Mouse (Mus musculus) C2C12 (cell line): ENCODE data around the gene Upp2. TPM values are rescaled to one million over a fixed set of nuclear protein-coding genes. Genes with fewer than 3 reads are reported as not detected.

Source experiments
- H3K27me3 ChIP-seq: one replicate; pipeline ENCODE4 v1.6.1; 2011; ENCODE audit not compliant: control insufficient read depth, insufficient read depth, insufficient read length
- H3K36me3 ChIP-seq: one replicate; pipeline ENCODE4 v1.6.1; 2011; ENCODE audit not compliant: control insufficient read depth, insufficient read depth
- H3K4me3 ChIP-seq: one replicate; pipeline ENCODE4 v1.5.1; 2011; ENCODE audit warnings: mild to moderate bottlenecking, control low read depth; ENCODE audit not compliant: poor library complexity, insufficient read depth, severe bottlenecking
- H3K79me2 ChIP-seq: one replicate; pipeline ENCODE4 v1.6.1; 2011; ENCODE audit not compliant: control insufficient read depth, insufficient read depth
- H3K79me3 ChIP-seq: one replicate; pipeline ENCODE4 v1.6.1; 2011; ENCODE audit warnings: low read depth, control low read depth
- H3ac ChIP-seq: one replicate; pipeline ENCODE3; 2011; ENCODE audit warnings: low read depth; ENCODE audit not compliant: control insufficient read depth, insufficient read length
- CEBPB ChIP-seq: IDR thresholded peaks from one replicate; pipeline ENCODE4 v1.6.1; 2011; ENCODE audit warnings: low read depth, mild to moderate bottlenecking, control low read depth, moderate library complexity
- CTCF ChIP-seq: IDR thresholded peaks from one replicate; pipeline ENCODE4 v1.5.1; 2011; ENCODE audit not compliant: control insufficient read depth, insufficient read depth, insufficient read length
- FOSL1 ChIP-seq: IDR thresholded peaks from one replicate; pipeline ENCODE4 v1.8.0; 2011; ENCODE audit warnings: mild to moderate bottlenecking, low read length; ENCODE audit not compliant: poor library complexity, insufficient read depth, severe bottlenecking
- MAX ChIP-seq: IDR thresholded peaks from one replicate; pipeline ENCODE4 v1.6.1; 2011; ENCODE audit warnings: mild to moderate bottlenecking, control low read depth
- MYOD1 ChIP-seq: IDR thresholded peaks from one replicate; pipeline ENCODE4 v1.6.1; 2011; ENCODE audit warnings: low read depth; ENCODE audit not compliant: control insufficient read depth, insufficient read length
- MYOG ChIP-seq: IDR thresholded peaks from one replicate; pipeline ENCODE4 v1.6.1; 2011; ENCODE audit not compliant: control insufficient read depth, insufficient read length; ENCODE audit errors: extremely low read depth
- USF1 ChIP-seq: IDR thresholded peaks from one replicate; pipeline ENCODE4 v1.6.1; 2011; ENCODE audit warnings: low read depth, mild to moderate bottlenecking, control low read depth, moderate library complexity
- polyA plus RNA-seq: library from polyadenylated mRNA; unstranded; fragments of >200 nt; fragmentation: generic; extraction: Trizol; gene quantifications from one replicate; pipeline ENCODE4 v1.2.1, GENCODE M21; 2012; ENCODE audit warnings: missing spikeins

The Upp2 gene
- polyA plus RNA-seq, 1 experiment = 7.3 TPM

DNA sequence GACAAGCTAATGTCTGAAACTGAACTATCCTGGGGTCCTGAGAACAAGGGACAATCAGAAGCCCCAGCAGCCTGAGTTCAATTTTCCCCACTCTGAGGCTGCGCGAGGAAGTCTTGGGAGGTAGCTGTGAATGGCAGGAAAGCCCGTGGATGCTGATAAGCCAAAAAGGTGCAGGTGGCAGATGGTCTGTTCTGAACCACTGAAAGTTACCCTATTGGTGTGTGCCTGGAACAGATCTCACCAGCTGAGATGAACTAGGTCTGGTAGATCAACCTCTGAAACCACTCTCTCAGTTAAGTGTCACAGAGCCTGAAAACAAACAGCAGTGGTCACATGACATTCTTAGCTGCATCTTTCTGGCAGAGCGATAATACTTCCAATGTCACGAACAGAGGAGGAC lies 232.5 kb downstream of the Upp2 start:
- no peaks in the 10 kb centered on the region for H3K79me3 ChIP-seq
- no peaks in the 10 kb centered on the region for H3K27me3 ChIP-seq
- TF ChIP-seq CEBPB (no peak), MYOG (no peak), USF1 (no peak), FOSL1 (no peak), MAX (no peak), CTCF (no peak), MYOD1 (no peak)
- H3K4me3 ChIP-seq = no peak overlapping the region
- no peaks in the 10 kb centered on the region for H3K36me3 ChIP-seq
- no peaks in the 10 kb centered on the region for H3K79me2 ChIP-seq
- no peak overlapping the region for H3ac ChIP-seq

DNA sequence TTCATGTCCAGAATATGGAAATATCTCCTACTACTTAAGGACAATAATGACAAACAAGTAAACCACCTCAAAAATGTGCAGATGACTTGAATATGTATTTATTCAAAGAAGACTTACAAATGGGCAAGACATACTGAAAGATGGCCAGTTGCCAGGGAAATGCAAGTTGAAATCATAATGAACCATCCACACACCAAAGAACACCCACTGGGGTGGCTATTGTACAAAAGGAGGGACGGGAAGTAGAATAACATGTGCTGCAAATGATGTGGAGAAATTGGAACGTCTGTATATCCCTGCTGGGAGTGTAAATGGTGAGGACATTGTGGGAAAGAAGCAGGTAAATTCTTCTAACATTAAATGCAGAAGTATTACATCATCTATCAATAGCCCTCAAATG lies 245.8 kb downstream of the Upp2 start:
- H3K36me3 ChIP-seq = no peaks in the 10 kb centered on the region
- no peaks in the 10 kb centered on the region for H3K79me2 ChIP-seq
- no peaks in the 10 kb centered on the region for H3K27me3 ChIP-seq
- H3K4me3 ChIP-seq = no peak overlapping the region
- no peaks in the 10 kb centered on the region for H3K79me3 ChIP-seq
- no peak overlapping the region for H3ac ChIP-seq
- TF ChIP-seq USF1 (no peak), CTCF (no peak), MYOD1 (no peak), MAX (no peak), FOSL1 (no peak), MYOG (no peak), CEBPB (no peak)

DNA sequence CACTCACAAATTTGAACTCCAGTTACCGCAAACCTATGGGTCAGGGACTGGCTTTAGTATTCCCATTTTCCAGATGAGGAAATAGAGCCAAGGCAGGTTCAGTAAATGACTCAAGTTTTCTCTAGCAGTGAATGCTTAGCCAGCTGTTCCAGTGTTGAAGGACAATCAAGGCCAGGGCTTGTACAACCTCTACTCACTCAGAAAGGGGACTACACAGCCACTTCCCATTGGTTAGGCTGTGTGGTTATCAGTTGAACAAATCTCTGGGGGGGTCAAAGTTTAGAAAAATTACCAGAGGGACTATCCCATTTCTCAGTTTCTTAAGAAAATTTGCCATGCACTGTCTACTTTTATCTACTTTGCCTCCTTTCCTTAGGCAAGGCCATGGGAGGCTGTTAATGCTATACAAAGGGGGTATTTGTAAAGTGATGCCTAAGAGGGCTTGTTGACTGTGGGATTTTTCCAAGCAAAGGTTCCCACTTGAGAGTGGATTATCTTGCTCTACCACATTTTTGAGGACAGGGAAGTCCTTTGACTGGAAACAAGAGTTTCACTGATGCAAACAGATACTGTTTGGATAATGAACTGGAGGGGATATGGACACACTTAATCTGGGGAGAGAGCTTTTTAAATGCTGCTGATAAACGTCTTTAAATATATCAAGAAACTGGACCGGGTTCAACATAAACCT lies 262.0 kb downstream of the Upp2 start:
- Histone ChIP-seq H3K79me2 (no peaks in the 10 kb centered on the region), H3K4me3 (no peak overlapping the region), H3K36me3 (no peaks in the 10 kb centered on the region), H3ac (no peak overlapping the region), H3K79me3 (no peaks in the 10 kb centered on the region), H3K27me3 (peaks cover 7% of the 10 kb centered on the region)
- TF ChIP-seq FOSL1 (no peak), MAX (no peak), USF1 (no peak), MYOG (no peak), CTCF (no peak), MYOD1 (no peak), CEBPB (no peak)

DNA sequence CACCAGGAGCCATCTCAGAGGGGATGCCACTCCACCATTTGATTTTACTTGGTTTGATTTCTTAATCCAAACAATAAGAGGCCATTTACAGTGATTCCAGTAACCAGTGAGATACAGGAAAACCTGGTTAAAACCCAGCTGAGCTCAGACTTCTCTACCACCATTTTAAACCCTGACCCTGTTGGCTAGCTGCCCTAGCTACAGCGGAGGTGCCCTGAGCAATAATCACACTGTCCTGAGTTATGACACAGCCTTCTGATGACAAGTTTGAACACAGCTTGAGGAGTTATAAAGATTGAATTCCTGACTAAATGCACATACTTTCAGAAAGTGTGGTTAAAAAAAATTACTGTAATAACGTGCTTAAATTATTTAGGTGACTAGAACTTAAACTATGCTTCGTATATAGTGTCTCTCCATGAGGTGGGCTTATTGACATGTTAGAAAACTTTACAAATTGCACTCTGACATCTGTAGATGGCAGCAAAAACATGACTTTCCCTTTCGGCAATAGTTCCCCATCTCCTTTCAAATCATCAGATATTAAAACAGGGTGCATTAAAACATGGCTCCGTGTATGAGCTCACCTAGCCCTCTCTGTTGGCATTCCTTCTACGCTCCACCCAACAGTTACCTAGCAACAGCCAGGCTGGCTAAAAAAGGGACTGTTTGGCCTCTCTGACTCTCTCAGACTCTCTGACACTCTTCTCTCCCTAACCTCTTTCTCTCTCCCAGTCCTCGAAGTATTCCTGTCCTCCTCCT lies 263.1 kb downstream of the Upp2 start:
- no peak for TF ChIP-seq CEBPB
- TF ChIP-seq MAX = no peak
- TF ChIP-seq USF1 = no peak
- TF ChIP-seq MYOD1 = no peak
- no peak for TF ChIP-seq CTCF
- TF ChIP-seq MYOG = no peak
- no peak for TF ChIP-seq FOSL1
- no peaks in the 10 kb centered on the region for H3K79me2 ChIP-seq
- no peak overlapping the region for H3ac ChIP-seq
- no peaks in the 10 kb centered on the region for H3K79me3 ChIP-seq
- H3K4me3 ChIP-seq = no peak overlapping the region
- no peaks in the 10 kb centered on the region for H3K36me3 ChIP-seq
- H3K27me3 ChIP-seq = peaks cover 7% of the 10 kb centered on the region

DNA sequence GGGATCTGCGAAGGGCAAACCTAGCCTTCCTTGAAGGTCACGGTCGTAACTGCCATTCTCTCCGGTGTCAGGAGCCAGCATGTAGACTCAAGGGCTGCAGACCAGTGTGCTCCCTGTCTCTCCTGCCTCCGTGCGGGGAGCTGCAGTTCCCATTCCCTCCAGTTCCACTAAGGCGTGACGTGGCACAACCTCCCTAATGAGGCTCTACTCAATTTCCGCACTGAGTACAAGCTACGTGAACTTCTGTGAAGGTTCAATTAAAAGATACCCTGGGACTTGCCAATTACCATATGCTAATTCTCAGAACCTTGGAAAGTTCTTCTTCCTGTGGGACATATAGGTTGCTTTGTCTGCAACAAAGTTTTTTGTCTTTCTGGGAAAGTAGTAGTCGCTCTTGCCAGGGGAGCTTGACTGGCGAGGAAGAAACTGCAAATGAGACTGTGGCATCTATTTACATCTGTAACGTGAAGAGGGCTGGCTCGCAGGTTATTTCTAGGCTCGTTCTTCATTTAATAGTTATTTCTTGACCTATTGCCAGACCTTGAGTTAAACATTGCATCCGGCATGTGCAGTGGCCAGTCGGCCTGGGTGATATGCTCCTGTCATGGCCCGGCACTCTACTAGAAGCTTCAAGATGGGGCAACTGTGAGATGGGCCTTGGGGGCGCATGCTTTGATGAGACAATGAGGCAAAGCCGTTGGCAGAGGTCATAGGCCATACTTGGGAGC lies 265.3 kb downstream of the Upp2 start:
- Histone ChIP-seq H3ac (no peak overlapping the region), H3K36me3 (no peaks in the 10 kb centered on the region), H3K4me3 (no peak overlapping the region), H3K27me3 (peaks cover 7% of the 10 kb centered on the region), H3K79me2 (no peaks in the 10 kb centered on the region), H3K79me3 (no peaks in the 10 kb centered on the region)
- TF ChIP-seq FOSL1 = no peak
- TF ChIP-seq CEBPB = no peak
- TF ChIP-seq USF1 = no peak
